Mouse (Mus musculus) heart, postnatal 0 days (tissue): ENCODE results near the gene Fgf8. TPM values are rescaled to one million over a fixed set of nuclear protein-coding genes. Genes with fewer than 3 reads are reported as not detected.

ENCODE experiments used
- ATAC-seq: fragments of 200-750 bp; cut with Nextera tagmentation; 2 replicates; pipeline ENCODE4 v1.8.0; 2017; ENCODE audit warnings: low read depth, moderate number of reproducible peaks, moderate library complexity; ENCODE audit not compliant: insufficient read depth
- DNase-seq: peaks from one replicate; pipeline ENCODE4 v3.0.0-alpha.2; 2016; ENCODE audit warnings: low spot score
- H3K27ac ChIP-seq: fragments of 300-500 bp; sonication (generic); 2 replicates; pipeline ENCODE4 v1.5.1; 2014; ENCODE audit warnings: low read depth, mild to moderate bottlenecking
- H3K27me3 ChIP-seq: fragments of 300-500 bp; sonication (generic); 2 replicates; pipeline ENCODE4 v1.6.1; 2014; ENCODE audit warnings: low read length, mixed read lengths; ENCODE audit not compliant: control insufficient read depth, insufficient read depth
- H3K36me3 ChIP-seq: fragments of 300-500 bp; sonication (generic); replicated peaks from 2 replicates; pipeline ENCODE4 v1.6.1; 2014; ENCODE audit warnings: low read length, mixed read lengths; ENCODE audit not compliant: control insufficient read depth, insufficient read depth
- H3K4me1 ChIP-seq: fragments of 300-500 bp; sonication (generic); 2 replicates; pipeline ENCODE4 v1.6.1; 2014; ENCODE audit warnings: antibody characterized with exemption; ENCODE audit not compliant: control insufficient read depth, insufficient read depth
- H3K4me2 ChIP-seq: fragments of 300-500 bp; sonication (generic); 2 replicates; pipeline ENCODE4 v1.6.1; 2014; ENCODE audit warnings: low read depth, mild to moderate bottlenecking, low read length, moderate library complexity
- H3K4me3 ChIP-seq: fragments of 300-500 bp; sonication (generic); 2 replicates; pipeline ENCODE4 v1.5.1; 2014; ENCODE audit warnings: low read depth, low read length
- H3K9ac ChIP-seq: fragments of 300-500 bp; sonication (generic); replicated peaks from 2 replicates; pipeline ENCODE4 v1.6.1; 2014; ENCODE audit warnings: low read depth, low read length, mixed read lengths
- H3K9me3 ChIP-seq: fragments of 300-500 bp; sonication (generic); replicated peaks from 2 replicates; pipeline ENCODE4 v1.6.1; 2016; ENCODE audit warnings: low read length; ENCODE audit not compliant: control insufficient read depth
- CTCF ChIP-seq: IDR thresholded peaks from 2 replicates; pipeline ENCODE4 v1.5.1; 2016; ENCODE audit warnings: antibody characterized with exemption, control low read depth, low read depth
- EP300 ChIP-seq: IDR thresholded peaks from 2 replicates; pipeline ENCODE4 v1.6.1; 2016; ENCODE audit warnings: antibody characterized with exemption, low read depth
- WGBS: fragments of 180-500 bp; shearing (Covaris S2); extraction: QIAGEN DNeasy Blood & Tissue Kit; methylation state at CpG from one replicate; pipeline ENCODE4 v1.1.7; 2014; 5-methylcytosine and 5-hydroxymethylcytosine counted together
- polyA plus RNA-seq: library from polyadenylated mRNA; unstranded; fragments of >200 nt; fragmentation: Nextera tagmentation; extraction: Ambion mirVana; gene quantifications from 2 replicates; pipeline ENCODE4 v1.2.1, GENCODE M21; 2015
- total RNA-seq: library from RNA; depleted of rRNA; stranded (reverse); fragments of >200 nt; gene quantifications from 2 replicates; pipeline ENCODE4 v1.2.3, GENCODE M21; 2014; ENCODE audit warnings: low replicate concordance; rRNA removed

The Fgf8 gene
- total and polyA plus RNA-seq, 2 experiments from 2014 or later: not detected

DNA sequence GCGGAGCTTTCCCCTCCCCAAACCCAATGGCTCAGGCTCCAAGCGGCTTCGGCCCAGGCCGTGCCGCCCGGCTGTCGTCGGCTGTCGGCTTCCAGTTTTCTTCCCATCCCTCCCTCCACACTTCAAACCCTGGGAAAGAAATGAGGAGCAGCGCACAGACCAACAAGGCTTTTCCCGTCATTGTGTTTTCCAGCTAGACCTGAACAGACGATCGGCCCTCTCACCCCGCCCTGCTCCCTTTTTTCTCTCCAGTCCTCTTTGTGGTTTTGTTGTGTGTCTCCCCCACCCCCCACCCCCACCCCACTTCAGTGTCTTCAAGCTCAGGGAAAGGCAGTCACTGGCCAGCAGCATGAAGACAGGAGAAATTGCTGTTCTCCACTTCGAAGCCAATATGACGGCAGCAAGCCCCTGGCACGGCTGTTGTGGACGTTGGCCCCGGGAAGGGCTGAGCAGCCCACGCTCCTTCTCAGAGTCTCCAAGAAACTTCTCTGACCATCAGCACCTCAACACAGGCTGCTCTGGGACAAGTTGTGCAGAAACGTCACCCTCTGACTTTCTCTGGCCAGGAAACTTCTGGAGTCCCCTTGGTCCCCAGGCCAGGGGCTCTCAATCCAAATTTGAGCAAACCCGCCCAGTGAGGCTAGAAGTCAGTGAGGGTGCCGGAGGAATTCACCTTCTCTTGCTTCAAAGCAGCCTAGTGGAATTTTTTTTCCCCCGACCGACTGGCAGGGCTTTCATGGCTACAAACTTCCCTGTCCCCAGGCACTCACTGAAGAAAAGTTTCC lies 47.0 kb downstream of the Fgf8 start:
- peak overlapping the region; percentile 26 for H3K4me2 ChIP-seq
- H3K4me1 ChIP-seq: peaks cover 10% of the 10 kb centered on the region; the same call in 1 of the 2 replicates
- H3K27me3 ChIP-seq: no peaks in the 10 kb centered on the region
- H3K9ac ChIP-seq: no peak overlapping the region
- H3K9me3 ChIP-seq: no peaks in the 10 kb centered on the region
- ATAC-seq (peak; percentile 27; the same call in 1 of the 2 replicates), DNase-seq (no peak)
- H3K36me3 ChIP-seq: no peaks in the 10 kb centered on the region
- H3K27ac ChIP-seq: peak overlapping the region; percentile 66
- TF ChIP-seq EP300 (no peak), CTCF (no peak)
- H3K4me3 ChIP-seq: no peak overlapping the region
- WGBS: 22% methylated on average over 25 of the region's 25 CpGs

DNA sequence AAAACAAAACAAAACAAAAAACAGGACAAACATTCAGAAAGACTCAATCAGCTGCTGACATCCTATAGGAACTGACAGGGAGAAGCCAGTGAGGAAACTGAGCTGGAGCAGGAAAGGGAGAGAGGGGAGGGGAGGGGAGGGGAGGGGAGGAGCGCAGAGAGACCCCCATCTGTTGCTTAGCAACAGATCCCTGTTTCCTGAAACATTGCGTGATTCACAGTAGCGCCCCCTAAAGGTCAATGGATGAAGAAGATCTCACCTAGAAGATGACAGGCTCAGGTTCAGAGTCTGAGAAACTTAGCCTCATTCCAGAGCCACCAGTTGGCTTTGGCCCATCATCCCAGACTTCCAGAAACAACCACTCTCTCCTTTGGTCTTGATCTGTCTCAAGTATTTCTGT lies 48.7 kb downstream of the Fgf8 start:
- 46% methylated on average over 3 of the region's 3 CpGs for WGBS
- ATAC-seq: no peak
- peaks cover 10% of the 10 kb centered on the region; the same call in 1 of the 2 replicates for H3K4me1 ChIP-seq
- DNase-seq: no peak
- H3K36me3 ChIP-seq: no peaks in the 10 kb centered on the region
- H3K4me3 ChIP-seq: no peak overlapping the region
- TF ChIP-seq EP300: no peak
- 0 out of 2 replicates have a peak, but pooled peaks have one; percentile 7 for TF ChIP-seq CTCF
- H3K27ac ChIP-seq: no peak overlapping the region
- H3K9ac ChIP-seq: no peak overlapping the region
- no peaks in the 10 kb centered on the region for H3K9me3 ChIP-seq
- H3K4me2 ChIP-seq: no peak overlapping the region
- H3K27me3 ChIP-seq: no peaks in the 10 kb centered on the region

DNA sequence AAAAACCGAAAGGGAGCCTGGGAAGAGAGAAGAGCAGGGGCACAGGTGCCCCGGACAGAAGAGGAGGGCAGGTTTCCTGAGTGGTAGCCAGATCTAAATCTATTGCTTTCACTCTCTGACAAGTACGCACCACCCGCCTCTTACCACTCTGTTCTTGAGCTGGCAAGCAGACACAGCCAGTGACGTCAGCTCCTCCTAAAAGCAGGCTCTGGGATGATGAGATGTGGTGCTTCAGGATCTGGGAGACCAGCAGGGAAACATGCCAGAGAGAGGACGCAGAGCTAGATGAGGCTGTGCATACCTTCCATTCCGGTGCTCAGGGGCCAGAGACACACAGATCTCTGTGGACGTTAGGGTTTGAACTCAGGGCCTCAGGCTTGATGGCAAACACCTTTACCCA lies 50.5 kb downstream of the Fgf8 start:
- H3K9me3 ChIP-seq: no peaks in the 10 kb centered on the region
- WGBS: 57% methylated on average over 8 of the region's 8 CpGs
- H3K27me3 ChIP-seq: no peaks in the 10 kb centered on the region
- DNase-seq (no peak), ATAC-seq (no peak)
- TF ChIP-seq CTCF (no peak), EP300 (no peak)
- no peak overlapping the region for H3K4me3 ChIP-seq
- H3K27ac ChIP-seq: no peak overlapping the region
- no peaks in the 10 kb centered on the region for H3K36me3 ChIP-seq
- H3K9ac ChIP-seq: no peak overlapping the region
- peaks cover 10% of the 10 kb centered on the region; the same call in 1 of the 2 replicates for H3K4me1 ChIP-seq
- H3K4me2 ChIP-seq: no peak overlapping the region

DNA sequence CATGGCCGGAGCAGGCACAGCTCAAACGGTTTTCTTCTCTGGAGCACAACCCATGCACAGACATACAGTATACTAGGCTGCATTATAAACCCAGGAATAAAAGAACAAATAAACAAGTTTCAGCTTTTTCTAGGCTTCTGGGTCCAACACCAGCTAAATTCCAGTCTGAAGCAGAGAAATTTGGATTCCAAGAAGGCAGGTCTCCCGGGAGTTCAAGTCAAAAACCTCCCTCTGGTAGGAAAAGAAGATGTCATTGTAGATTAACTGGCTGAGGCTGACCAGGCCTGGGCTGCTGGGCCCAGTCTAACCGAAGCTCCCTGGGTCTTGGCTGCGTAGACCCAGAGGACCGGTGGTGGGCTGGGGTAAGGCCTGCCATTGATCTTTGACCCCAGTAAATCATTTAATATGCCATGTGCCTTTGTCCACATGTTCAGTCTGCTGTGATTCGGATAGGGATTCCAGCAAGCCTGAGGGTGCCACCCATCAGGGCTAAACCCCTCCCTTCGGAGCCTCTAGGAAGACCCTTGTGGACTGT lies 51.6 kb downstream of the Fgf8 start:
- H3K4me3 ChIP-seq: no peak overlapping the region
- ATAC-seq (no peak), DNase-seq (no peak)
- no peaks in the 10 kb centered on the region for H3K9me3 ChIP-seq
- no peaks in the 10 kb centered on the region for H3K36me3 ChIP-seq
- no peak overlapping the region for H3K9ac ChIP-seq
- 74% methylated on average over 8 of the region's 8 CpGs for WGBS
- peaks cover 6% of the 10 kb centered on the region; the same call in 1 of the 2 replicates for H3K4me1 ChIP-seq
- H3K27ac ChIP-seq: no peak overlapping the region
- no peak overlapping the region for H3K4me2 ChIP-seq
- no peaks in the 10 kb centered on the region for H3K27me3 ChIP-seq
- TF ChIP-seq CTCF: no peak
- no peak for TF ChIP-seq EP300

DNA sequence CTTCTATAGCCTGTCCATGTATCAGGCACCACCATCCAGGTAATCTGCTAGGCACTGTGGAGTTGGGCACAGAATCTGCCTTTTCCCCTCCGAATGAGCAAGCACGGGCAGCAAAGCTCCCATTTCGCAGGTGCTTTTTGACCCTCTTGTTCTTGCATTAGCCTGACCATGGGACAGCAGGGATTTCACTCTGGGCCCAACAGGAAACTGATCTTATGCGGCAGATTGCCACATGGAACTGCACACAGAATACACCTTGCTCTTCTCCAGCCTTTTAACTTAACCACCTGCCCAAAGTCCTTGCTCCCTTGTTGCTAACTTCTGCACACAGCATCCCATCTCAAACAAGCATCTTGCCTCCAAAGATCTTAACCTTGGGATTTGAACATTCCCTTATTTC lies 55.7 kb downstream of the Fgf8 start:
- H3K4me2 ChIP-seq: no peak overlapping the region
- 0 out of 2 replicates have a peak, but pooled peaks cover 2% of the 10 kb centered on the region for H3K27me3 ChIP-seq
- H3K27ac ChIP-seq: no peak overlapping the region
- TF ChIP-seq EP300 (no peak), CTCF (no peak)
- 59% methylated on average over 4 of the region's 4 CpGs for WGBS
- H3K36me3 ChIP-seq: no peaks in the 10 kb centered on the region
- no peak overlapping the region for H3K9ac ChIP-seq
- no peaks in the 10 kb centered on the region for H3K9me3 ChIP-seq
- H3K4me3 ChIP-seq: no peak overlapping the region
- no peak for ATAC-seq
- DNase-seq: no peak
- no peaks in the 10 kb centered on the region for H3K4me1 ChIP-seq

Other genes starting within 250 kb of the Fgf8 start
- 12.7 and 16.1 TPM in 2 replicates for gene Poll, start 182.4 kb downstream of the Fgf8 start, total RNA-seq
- 9.3 and 11.0 TPM in 2 replicates for gene Poll, start 182.4 kb downstream of the Fgf8 start, polyA plus RNA-seq
- 7.3 and 33.1 TPM in 2 replicates for gene Gm17018, start 182.3 kb downstream of the Fgf8 start, total RNA-seq
- 31.0 and 32.4 TPM in 2 replicates for gene Gm17018, start 182.3 kb downstream of the Fgf8 start, polyA plus RNA-seq
- 43.7 and 53.1 TPM in 2 replicates for gene Fbxw4, start 82.6 kb downstream of the Fgf8 start, total RNA-seq
- gene Fbxw4, start 82.6 kb downstream of the Fgf8 start, polyA plus RNA-seq: 3.0 and 3.6 TPM in 2 replicates
- gene Npm3, start 6.7 kb upstream of the Fgf8 start, total RNA-seq: 38.2 and 43.3 TPM in 2 replicates
- 7.6 TPM in 2 replicates for gene Npm3, start 6.7 kb upstream of the Fgf8 start, polyA plus RNA-seq
- 75.8 and 84.5 TPM in 2 replicates for gene Mgea5, start 40.9 kb upstream of the Fgf8 start, total RNA-seq
- gene Mgea5, start 40.9 kb upstream of the Fgf8 start, polyA plus RNA-seq: 19.9 and 21.1 TPM in 2 replicates
- gene Kcnip2, start 73.1 kb upstream of the Fgf8 start, total RNA-seq: 81.7 and 90.6 TPM in 2 replicates
- gene Kcnip2, start 73.1 kb upstream of the Fgf8 start, polyA plus RNA-seq: 41.8 and 44.5 TPM in 2 replicates